ENCODE assay signal across 30 mouse cellular contexts in genomic region chr4:88726727-88727126, GRCm38 (mm10). TPM values are rescaled to one million over a fixed set of nuclear protein-coding genes. Genes with fewer than 3 reads are reported as not detected.
DNase-seq lines count a peak whose midpoint lies in the region; ATAC-seq and TF ChIP-seq lines count a peak whose summit lies in the region.
"Had no signal": no experiment of that assay in that cellular context is flagged by ENCODE, and none has a peak within 500 bp of the region (broad histone marks: within the 10 kb centered on the region; RNA-seq: fewer than 3 reads in every experiment).

No protein-coding gene starts in this region.

- TF ChIP-seq EP300 in liver, postnatal 0 days (IDR thresholded peaks at IDR 0.05; ENCODE audit: low read depth), result no peak

- peak overlapping the region; percentile 89 for H3K4me3 ChIP-seq in megakaryocyte, embryonic 14.5 days (replicated peaks)
- no peak overlapping the region for H3K4me3 ChIP-seq in bone marrow, adult 2 months (replicated peaks; ENCODE audit: control insufficient read depth, low read depth, low read length)
- H3K4me3 ChIP-seq in liver, postnatal 0 days (ENCODE audit: low read depth, low read length), result no peak overlapping the region
- H3K4me3 ChIP-seq in midbrain, embryonic 16.5 days (ENCODE audit: low read depth, low read length), result no peak overlapping the region
- H3K4me3 ChIP-seq: heart, embryonic 13.5 days; limb, embryonic 12.5 days; midbrain, embryonic 12.5 days; stomach, embryonic 15.5 days had no signal

- ATAC-seq in megakaryocyte, adult 5-6 weeks (ENCODE audit: poor library complexity, severe bottlenecking), result no peak
- ATAC-seq in liver, postnatal 0 days, result no peak
- no peak for ATAC-seq in midbrain, embryonic 16.5 days
- ATAC-seq: forebrain, embryonic 14.5 days; hindbrain, postnatal 0 days; intestine, postnatal 0 days had no signal

- no peak for DNase-seq in liver, postnatal 0 days
- DNase-seq in adrenal gland, postnatal 36 days, result no peak
- DNase-seq in frontal cortex, adult 2 months (ENCODE audit: extremely low spot score in 1 of 2, low spot score in 1 of 2), result no peak
- DNase-seq: cerebellum, adult 8-10 months; cerebellum, postnatal 36 days; layer of hippocampus, postnatal 36 days; right cerebral cortex, postnatal 14 days had no signal

- peak overlapping the region; percentile 44 for H3K4me2 ChIP-seq in liver, postnatal 0 days (ENCODE audit: low read depth, low read length)
- no peak overlapping the region for H3K4me2 ChIP-seq in midbrain, embryonic 16.5 days (ENCODE audit: low read length)
- H3K4me2 ChIP-seq: heart, embryonic 13.5 days; limb, embryonic 12.5 days; midbrain, embryonic 12.5 days; stomach, embryonic 15.5 days had no signal

- TF ChIP-seq CTCF in bone marrow, adult 2 months (IDR thresholded peaks at IDR 0.05; ENCODE audit: control insufficient read depth, insufficient read depth, low read length), result no peak
- TF ChIP-seq CTCF in liver, postnatal 0 days (IDR thresholded peaks at IDR 0.05; ENCODE audit: low read depth), result no peak

- 3% methylated on average over 6 of the region's 6 CpGs for WGBS in bone marrow, adult 2 months
- WGBS in liver, postnatal 0 days (ENCODE audit: insufficient replicate concordance), result 27% methylated on average over 6 of the region's 6 CpGs
- WGBS in midbrain, embryonic 16.5 days, result 91% methylated on average over 6 of the region's 6 CpGs

- H3K27ac ChIP-seq in bone marrow, adult 2 months (ENCODE audit: control insufficient read depth, insufficient read depth, low read depth, low read length, poor library complexity), result peak overlapping the region; percentile 7; the same call in 1 of the 2 replicates
- H3K27ac ChIP-seq in liver, postnatal 0 days (ENCODE audit: low read depth), result 0 out of 2 replicates have a peak overlapping the region, but pooled peaks have one; percentile 16
- no peak overlapping the region for H3K27ac ChIP-seq in midbrain, embryonic 16.5 days (ENCODE audit: low read length)
- H3K27ac ChIP-seq: heart, embryonic 13.5 days; hindbrain, postnatal 0 days; limb, embryonic 12.5 days; midbrain, embryonic 12.5 days; stomach, embryonic 15.5 days had no signal

- no peak for TF ChIP-seq POLR2A in bone marrow, adult 2 months (IDR thresholded peaks at IDR 0.05; ENCODE audit: borderline replicate concordance, control insufficient read depth, low read depth, low read length)

- H3K9ac ChIP-seq in liver, postnatal 0 days (replicated peaks), result no peak overlapping the region
- no peak overlapping the region for H3K9ac ChIP-seq in midbrain, embryonic 16.5 days (ENCODE audit: low read depth, low read length)
- H3K9ac ChIP-seq: heart, embryonic 13.5 days; limb, embryonic 12.5 days; midbrain, embryonic 12.5 days; stomach, embryonic 15.5 days had no signal

- no peaks in the 10 kb centered on the region for H3K27me3 ChIP-seq in megakaryocyte, embryonic 14.5 days (replicated peaks)
- H3K27me3 ChIP-seq in liver, postnatal 0 days (ENCODE audit: insufficient read depth, low read length), result no peaks in the 10 kb centered on the region
- H3K27me3 ChIP-seq in midbrain, embryonic 16.5 days (ENCODE audit: control insufficient read depth, insufficient read depth, low read depth, low read length), result no peaks in the 10 kb centered on the region
- H3K27me3 ChIP-seq: heart, embryonic 13.5 days; midbrain, embryonic 12.5 days; stomach, embryonic 15.5 days had no signal

- no peaks in the 10 kb centered on the region for H3K36me3 ChIP-seq in megakaryocyte, embryonic 14.5 days (replicated peaks; ENCODE audit: low read length)
- no peaks in the 10 kb centered on the region for H3K36me3 ChIP-seq in liver, postnatal 0 days (replicated peaks; ENCODE audit: insufficient read depth, low read length)
- H3K36me3 ChIP-seq in midbrain, embryonic 16.5 days (ENCODE audit: control insufficient read depth, insufficient read depth, low read length), result no peaks in the 10 kb centered on the region
- H3K36me3 ChIP-seq: heart, embryonic 13.5 days; limb, embryonic 12.5 days; midbrain, embryonic 12.5 days; stomach, embryonic 15.5 days had no signal

- no peaks in the 10 kb centered on the region for H3K9me3 ChIP-seq in megakaryocyte, embryonic 14.5 days
- no peaks in the 10 kb centered on the region for H3K9me3 ChIP-seq in liver, postnatal 0 days (ENCODE audit: low read length)
- no peaks in the 10 kb centered on the region for H3K9me3 ChIP-seq in midbrain, embryonic 16.5 days (replicated peaks; ENCODE audit: control insufficient read depth, low read length, poor library complexity, severe bottlenecking)
- H3K9me3 ChIP-seq: heart, embryonic 13.5 days; limb, embryonic 12.5 days; midbrain, embryonic 12.5 days; stomach, embryonic 15.5 days had no signal

- peaks cover 28% of the 10 kb centered on the region for H3K4me1 ChIP-seq in megakaryocyte, embryonic 14.5 days
- no peaks in the 10 kb centered on the region; the same call in 1 of the 2 replicates for H3K4me1 ChIP-seq in bone marrow, adult 2 months (ENCODE audit: control insufficient read depth, insufficient read depth, low read length)
- no peaks in the 10 kb centered on the region for H3K4me1 ChIP-seq in liver, postnatal 0 days (ENCODE audit: insufficient read depth)
- no peaks in the 10 kb centered on the region for H3K4me1 ChIP-seq in midbrain, embryonic 16.5 days (ENCODE audit: control insufficient read depth, insufficient read depth, low read length)
- H3K4me1 ChIP-seq: limb, embryonic 12.5 days; midbrain, embryonic 12.5 days; stomach, embryonic 15.5 days had no signal

RNA-seq across cellular contexts. Expression of gene Klhl9, which starts 4.5 kb away (rescaled TPM):
- polyA plus RNA-seq in megakaryocyte, embryonic 14.5 days (2012; ENCODE audit: insufficient read depth, low replicate concordance), result 1.4 and 2.6 TPM in 2 replicates
- 56.7 and 61.1 TPM in 2 replicates for total RNA-seq in megakaryocyte, adult 5-6 weeks (2015)
- total RNA-seq in megakaryocyte, adult 5-6 weeks (2017), result 83.8 and 85.5 TPM in 2 replicates
- polyA plus RNA-seq in bone marrow, adult 2 months (2011; ENCODE audit: insufficient read depth, insufficient read length, low replicate concordance, missing spikeins), result 10.8 and 18.3 TPM in 2 replicates
- polyA plus RNA-seq in liver, postnatal 0 days (2015; fragmentation: Nextera tagmentation; extraction: Ambion mirVana), result 18.6 and 20.1 TPM in 2 replicates
- 10 to 100 TPM; 82.5 to 89.7 TPM for total RNA-seq in adrenal gland, postnatal 36 days (2021)
- polyA plus RNA-seq in frontal cortex, adult 2 months (2012; rRNA removed), result 43.0 and 47.0 TPM in 2 replicates
- polyA plus RNA-seq in midbrain, embryonic 16.5 days (2015; fragmentation: Nextera tagmentation; extraction: Ambion mirVana), result 115 and 125 TPM in 2 replicates

RNA-seq across cellular contexts. Expression of gene Gm26566, which starts 5.1 kb away (rescaled TPM):
- 0.27 TPM in 1 of 2 replicates, not detected in the other for polyA plus RNA-seq in megakaryocyte, embryonic 14.5 days (2012; ENCODE audit: insufficient read depth, low replicate concordance)
- not detected in 2 replicates for total RNA-seq in megakaryocyte, adult 5-6 weeks (2015)
- total RNA-seq in megakaryocyte, adult 5-6 weeks (2017), result 0.55 TPM in 1 of 2 replicates, not detected in the other
- not detected in 2 replicates for polyA plus RNA-seq in bone marrow, adult 2 months (2011; ENCODE audit: insufficient read depth, insufficient read length, low replicate concordance, missing spikeins)
- polyA plus RNA-seq in liver, postnatal 0 days (2015; fragmentation: Nextera tagmentation; extraction: Ambion mirVana), result 0.15 and 0.22 TPM in 2 replicates
- under 1 TPM; 0.36 to 0.60 TPM for total RNA-seq in adrenal gland, postnatal 36 days (2021)
- polyA plus RNA-seq in frontal cortex, adult 2 months (2012; rRNA removed), result 0.80 and 1.0 TPM in 2 replicates
- polyA plus RNA-seq in midbrain, embryonic 16.5 days (2015; fragmentation: Nextera tagmentation; extraction: Ambion mirVana), result 1.3 and 1.7 TPM in 2 replicates

RNA-seq across cellular contexts. Expression of gene Gm13271, which starts 27.9 kb away (rescaled TPM):
- not detected in 2 replicates for polyA plus RNA-seq in megakaryocyte, embryonic 14.5 days (2012; ENCODE audit: insufficient read depth, low replicate concordance)
- total RNA-seq in megakaryocyte, adult 5-6 weeks (2015), result not detected in 2 replicates
- not detected in 2 replicates for total RNA-seq in megakaryocyte, adult 5-6 weeks (2017)
- not detected in 2 replicates for polyA plus RNA-seq in bone marrow, adult 2 months (2011; ENCODE audit: insufficient read depth, insufficient read length, low replicate concordance, missing spikeins)
- polyA plus RNA-seq in liver, postnatal 0 days (2015; fragmentation: Nextera tagmentation; extraction: Ambion mirVana), result not detected in 2 replicates
- total RNA-seq in adrenal gland, postnatal 36 days (2021), result not detected
- polyA plus RNA-seq in frontal cortex, adult 2 months (2012; rRNA removed), result not detected in 2 replicates
- not detected in 2 replicates for polyA plus RNA-seq in midbrain, embryonic 16.5 days (2015; fragmentation: Nextera tagmentation; extraction: Ambion mirVana)
- total RNA-seq: adrenal gland, postnatal 25 days; gastrocnemius, postnatal 10 days; heart, adult 18-20 months; heart, postnatal 14 days; hindbrain, postnatal 0 days; layer of hippocampus, adult 8-10 months; layer of hippocampus, postnatal 36 days; left cerebral cortex, postnatal 10 days had no signal
- polyA plus RNA-seq: embryonic facial prominence, embryonic 14.5 days; forebrain, embryonic 14.5 days; heart, embryonic 13.5 days; hindbrain, embryonic 11.5 days; hindbrain, postnatal 0 days; intestine, postnatal 0 days; kidney, embryonic 14.5 days; limb, embryonic 12.5 days; liver, embryonic 16.5 days; midbrain, embryonic 12.5 days; neural tube, embryonic 11.5 days; spleen, adult 2 months; stomach, embryonic 15.5 days had no signal

RNA-seq across cellular contexts. Expression of gene Gm13283, which starts 33.2 kb away (rescaled TPM):
- not detected in 2 replicates for polyA plus RNA-seq in megakaryocyte, embryonic 14.5 days (2012; ENCODE audit: insufficient read depth, low replicate concordance)
- not detected in 2 replicates for total RNA-seq in megakaryocyte, adult 5-6 weeks (2015)
- 0.18 and 0.20 TPM in 2 replicates for total RNA-seq in megakaryocyte, adult 5-6 weeks (2017)
- not detected in 2 replicates for polyA plus RNA-seq in bone marrow, adult 2 months (2011; ENCODE audit: insufficient read depth, insufficient read length, low replicate concordance, missing spikeins)
- polyA plus RNA-seq in liver, postnatal 0 days (2015; fragmentation: Nextera tagmentation; extraction: Ambion mirVana), result 0.13 TPM in 1 of 2 replicates, not detected in the other
- total RNA-seq in adrenal gland, postnatal 36 days (2021), result under 1 TPM in 1 of 2 experiments, not detected in 1; 0.20 TPM
- polyA plus RNA-seq in frontal cortex, adult 2 months (2012; rRNA removed), result not detected in 2 replicates
- not detected in 2 replicates for polyA plus RNA-seq in midbrain, embryonic 16.5 days (2015; fragmentation: Nextera tagmentation; extraction: Ambion mirVana)
- total RNA-seq: adrenal gland, postnatal 25 days; gastrocnemius, postnatal 10 days; heart, adult 18-20 months; heart, postnatal 14 days; hindbrain, postnatal 0 days; layer of hippocampus, adult 8-10 months; layer of hippocampus, postnatal 36 days; left cerebral cortex, postnatal 10 days had no signal
- polyA plus RNA-seq: forebrain, embryonic 14.5 days; hindbrain, postnatal 0 days; intestine, postnatal 0 days; liver, embryonic 16.5 days; neural tube, embryonic 11.5 days; spleen, adult 2 months had no signal

RNA-seq across cellular contexts. Expression of gene Ifnab, which starts 35.6 kb away (rescaled TPM):
- polyA plus RNA-seq in megakaryocyte, embryonic 14.5 days (2012; ENCODE audit: insufficient read depth, low replicate concordance), result not detected in 2 replicates
- total RNA-seq in megakaryocyte, adult 5-6 weeks (2015), result not detected in 2 replicates
- not detected in 2 replicates for total RNA-seq in megakaryocyte, adult 5-6 weeks (2017)
- polyA plus RNA-seq in bone marrow, adult 2 months (2011; ENCODE audit: insufficient read depth, insufficient read length, low replicate concordance, missing spikeins), result not detected in 2 replicates
- polyA plus RNA-seq in liver, postnatal 0 days (2015; fragmentation: Nextera tagmentation; extraction: Ambion mirVana), result not detected in 2 replicates
- total RNA-seq in adrenal gland, postnatal 36 days (2021), result not detected
- polyA plus RNA-seq in frontal cortex, adult 2 months (2012; rRNA removed), result not detected in 2 replicates
- polyA plus RNA-seq in midbrain, embryonic 16.5 days (2015; fragmentation: Nextera tagmentation; extraction: Ambion mirVana), result not detected in 2 replicates
- total RNA-seq: adrenal gland, postnatal 25 days; gastrocnemius, postnatal 10 days; heart, adult 18-20 months; heart, postnatal 14 days; hindbrain, postnatal 0 days; layer of hippocampus, adult 8-10 months; layer of hippocampus, postnatal 36 days; left cerebral cortex, postnatal 10 days had no signal
- polyA plus RNA-seq: embryonic facial prominence, embryonic 14.5 days; forebrain, embryonic 14.5 days; heart, embryonic 13.5 days; hindbrain, embryonic 11.5 days; hindbrain, postnatal 0 days; intestine, postnatal 0 days; kidney, embryonic 14.5 days; limb, embryonic 12.5 days; liver, embryonic 16.5 days; midbrain, embryonic 12.5 days; neural tube, embryonic 11.5 days; spleen, adult 2 months; stomach, embryonic 15.5 days had no signal
